Mouse (Mus musculus) liver, embryonic 14.5 days (tissue): ENCODE data around the gene Adcyap1r1.

Experiments
- CTCF ChIP-seq: IDR thresholded peaks from 2 replicates; pipeline ENCODE4 v1.5.1; 2016; ENCODE audit warnings: antibody characterized with exemption, low read depth, control low read depth
- EP300 ChIP-seq: IDR thresholded peaks from 2 replicates; pipeline ENCODE4 v1.6.1; 2016; ENCODE audit warnings: antibody characterized with exemption, low read depth

- peak; percentile 75 for TF ChIP-seq CTCF
- no peak for TF ChIP-seq EP300
These were observed 59.7 kb downstream of the Adcyap1r1 start for GRCm38 (mm10) chr6:55511212-55512065.
